Mouse (Mus musculus): ENCODE data around the gene Msi2.

DNA sequence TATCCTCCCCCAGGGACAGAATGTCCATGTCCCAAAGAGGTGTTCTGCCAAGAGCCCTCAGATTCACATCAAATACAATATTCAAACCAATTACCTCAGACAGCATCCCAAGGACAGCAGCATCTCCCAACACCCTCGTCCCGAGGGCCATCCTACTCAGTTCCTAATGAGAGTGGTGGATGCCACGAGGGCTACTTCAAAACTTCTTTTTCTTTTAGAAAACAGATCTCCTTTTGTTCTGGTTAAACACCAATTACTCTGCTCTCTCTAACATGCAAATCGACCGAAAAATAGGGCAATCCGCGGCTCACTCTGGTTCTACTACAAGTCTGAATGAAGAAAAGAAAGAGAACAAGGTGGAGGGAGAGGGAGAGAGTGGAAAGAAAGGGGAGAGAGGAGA is 73.6 kb downstream of the Msi2 start:
- TF ChIP-seq POLR2A (IDR thresholded peaks at IDR 0.05; ENCODE audit: borderline replicate concordance, control insufficient read depth, low read depth, low read length) = no peak
- no peak for TF ChIP-seq CTCF (IDR thresholded peaks at IDR 0.05; ENCODE audit: control insufficient read depth, insufficient read depth, low read length)
